Mouse (Mus musculus) megakaryocyte, embryonic 14.5 days (primary cell): ENCODE measurements around the gene Olfr1350. TPM values are rescaled to one million over a fixed set of nuclear protein-coding genes. Genes with fewer than 3 reads are reported as not detected.
"Not testable (repeated sequence)": the region's sequence is repeated elsewhere in the genome, so short reads cannot be mapped to it uniquely, and the experiment has no call there.

Experiments used
- H3K27me3 ChIP-seq: replicated peaks from 2 replicates; pipeline ENCODE3; 2012; ENCODE audit warnings: inconsistent platforms
- H3K36me3 ChIP-seq: replicated peaks from 2 replicates; pipeline ENCODE3; 2012; ENCODE audit warnings: low read length, inconsistent platforms, mixed read lengths
- H3K4me1 ChIP-seq: 2 replicates; pipeline ENCODE4 v1.6.1; 2012; ENCODE audit warnings: inconsistent platforms
- H3K4me3 ChIP-seq: replicated peaks from 2 replicates; pipeline ENCODE3; 2012; ENCODE audit warnings: moderate library complexity, mild to moderate bottlenecking, inconsistent platforms
- H3K9me3 ChIP-seq: 2 replicates; pipeline ENCODE4 v1.6.1; 2012; ENCODE audit warnings: inconsistent platforms
- FLI1 ChIP-seq: IDR thresholded peaks from 2 replicates; pipeline ENCODE4 v1.6.1; 2012; ENCODE audit warnings: low read length, inconsistent platforms, mixed read lengths
- GATA1 ChIP-seq: IDR thresholded peaks from 3 replicates; pipeline ENCODE4 v1.6.1; 2012; ENCODE audit warnings: mixed read lengths, low read length, inconsistent platforms, borderline replicate concordance
- polyA plus RNA-seq: library from polyadenylated mRNA; stranded (reverse); fragments of >175 nt; gene quantifications from 2 replicates; pipeline ENCODE4 v1.2.3, GENCODE M21; 2012; ENCODE audit warnings: low replicate concordance; ENCODE audit not compliant: insufficient read depth

Olfr1350 gene
- polyA plus RNA-seq: not detected in 2 replicates

DNA sequence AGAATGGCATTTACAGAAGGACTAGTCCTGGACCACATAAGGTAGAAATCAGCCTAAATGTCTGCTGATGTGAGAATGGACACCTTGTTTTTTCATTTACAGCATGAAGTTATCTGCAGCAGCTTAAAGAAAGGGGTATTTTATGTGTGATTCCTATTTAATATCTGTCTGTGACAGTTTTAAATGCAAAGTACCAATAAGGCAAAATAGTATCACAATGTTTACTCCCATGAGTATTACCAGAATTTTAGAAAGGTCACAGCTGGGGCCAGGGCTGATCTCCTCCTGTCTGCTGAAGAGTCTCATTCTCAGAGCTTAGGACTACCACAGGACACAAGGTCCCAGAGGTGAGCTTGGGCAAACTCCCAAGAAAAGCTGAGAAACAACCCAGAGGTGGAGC, at the start of gene Olfr1350:
Gene Olfr1350 (plus strand): TSS at position 301 of the 400 bp plus-strand sequence.
- no peak within 1 kb of the TSS for H3K4me3 ChIP-seq
- no peaks in the 10 kb centered on the region for H3K4me1 ChIP-seq
- peaks cover 29% of the 10 kb centered on the region for H3K9me3 ChIP-seq
- TF ChIP-seq GATA1 (no peak), FLI1 (no peak)
- H3K36me3 ChIP-seq: no peaks in the 10 kb centered on the region
- H3K27me3 ChIP-seq: no peaks in the 10 kb centered on the region

GRCm38 (mm10) chr7:6521666-6522065, 43.0 kb upstream of the Olfr1350 start:
- Histone ChIP-seq H3K27me3 (no peaks in the 10 kb centered on the region), H3K9me3 (peaks cover 33% of the 10 kb centered on the region), H3K36me3 (no peaks in the 10 kb centered on the region), H3K4me3 (no peak overlapping the region), H3K4me1 (no peaks in the 10 kb centered on the region)
- TF ChIP-seq FLI1 (no peak), GATA1 (no peak)

DNA sequence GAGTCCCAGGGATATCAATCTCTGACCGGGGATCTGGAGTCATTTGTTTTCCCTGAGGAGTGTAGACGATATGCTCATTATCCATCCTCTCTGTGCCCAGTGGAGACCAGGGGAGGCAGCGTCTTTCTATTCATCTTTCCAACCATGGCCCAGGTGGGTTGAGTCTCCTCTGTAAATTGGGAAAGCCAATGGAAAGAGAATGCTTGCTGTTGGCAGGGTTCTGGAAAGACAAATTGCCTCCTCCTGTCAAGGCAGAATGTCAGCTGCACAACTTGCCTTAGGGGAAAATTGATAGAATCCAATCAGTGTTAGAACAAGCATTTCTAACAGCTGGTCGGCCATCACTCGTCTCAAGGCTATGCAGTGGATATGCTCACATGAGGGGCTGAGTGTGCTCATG, 41.8 kb upstream of the Olfr1350 start, which contains the start of gene Olfr1349:
Gene Olfr1349 (minus strand): TSS at position 101 of the 400 bp plus-strand sequence.
- Histone ChIP-seq H3K27me3 (no peaks in the 10 kb centered on the region), H3K36me3 (no peaks in the 10 kb centered on the region), H3K9me3 (peaks cover 35% of the 10 kb centered on the region), H3K4me3 (no peak within 1 kb of the TSS), H3K4me1 (no peaks in the 10 kb centered on the region)
- TF ChIP-seq FLI1: no peak
- TF ChIP-seq GATA1: no peak

DNA sequence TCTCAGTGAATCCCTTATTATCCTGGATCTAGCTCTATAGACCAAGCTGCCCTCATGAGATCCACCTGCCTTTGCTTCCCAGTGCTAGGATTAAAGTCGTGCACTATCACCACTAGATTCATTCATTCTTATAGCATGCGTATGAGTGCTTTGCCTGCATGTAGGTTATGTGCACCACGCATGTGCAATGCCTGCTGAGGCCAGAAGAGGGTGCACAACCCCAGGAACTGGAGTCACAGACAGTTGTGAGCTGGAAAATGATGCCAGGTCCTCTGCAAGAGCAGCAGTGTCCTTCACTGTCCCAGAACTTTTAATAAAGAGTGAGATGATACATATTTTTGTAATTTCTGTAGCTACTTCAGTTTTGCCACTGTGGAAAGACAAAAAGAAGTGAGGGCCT, 39.6 kb upstream of the Olfr1350 start:
- no peaks in the 10 kb centered on the region for H3K36me3 ChIP-seq
- peaks cover 27% of the 10 kb centered on the region for H3K9me3 ChIP-seq
- H3K4me1 ChIP-seq: no peaks in the 10 kb centered on the region
- H3K27me3 ChIP-seq: no peaks in the 10 kb centered on the region
- no peak overlapping the region for H3K4me3 ChIP-seq
- no peak for TF ChIP-seq GATA1
- no peak for TF ChIP-seq FLI1

DNA sequence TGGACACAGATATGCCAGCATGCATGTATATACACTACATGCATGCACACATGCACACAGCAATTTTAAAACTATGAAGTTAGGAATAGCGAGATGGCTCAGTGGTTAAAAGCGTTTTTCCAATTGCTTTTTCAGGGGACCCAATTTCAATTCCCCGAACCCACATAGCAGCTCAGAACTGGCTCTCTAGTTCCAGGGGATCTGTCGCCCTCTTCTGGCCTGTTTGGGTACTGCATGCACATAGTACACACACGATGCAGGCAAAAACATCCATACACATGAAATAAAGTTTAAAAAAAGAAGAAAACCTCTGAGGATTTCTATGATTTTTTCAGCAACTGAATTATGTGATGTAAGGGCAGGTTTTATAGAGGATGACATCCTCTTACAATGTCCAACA, 38.5 kb upstream of the Olfr1350 start:
- Histone ChIP-seq H3K9me3 (peaks cover 28% of the 10 kb centered on the region), H3K4me1 (no peaks in the 10 kb centered on the region), H3K27me3 (no peaks in the 10 kb centered on the region), H3K36me3 (no peaks in the 10 kb centered on the region), H3K4me3 (no peak overlapping the region)
- TF ChIP-seq FLI1 (no peak), GATA1 (no peak)

- Histone ChIP-seq H3K4me3 (peak overlapping the region; percentile 5), H3K36me3 (no peaks in the 10 kb centered on the region), H3K4me1 (no peaks in the 10 kb centered on the region), H3K9me3 (peaks cover 20% of the 10 kb centered on the region), H3K27me3 (no peaks in the 10 kb centered on the region)
- TF ChIP-seq FLI1: no peak
- no peak for TF ChIP-seq GATA1
Measured at GRCm38 (mm10) chr7:6586096-6586759, 21.6 kb downstream of the Olfr1350 start.

GRCm38 (mm10) chr7:6588766-6589165, 24.1 kb downstream of the Olfr1350 start:
- not testable (repeated sequence) for H3K4me3 ChIP-seq, H3K4me1 ChIP-seq, H3K27me3 ChIP-seq, H3K36me3 ChIP-seq
- H3K9me3 ChIP-seq: peaks cover 20% of the 10 kb centered on the region

DNA sequence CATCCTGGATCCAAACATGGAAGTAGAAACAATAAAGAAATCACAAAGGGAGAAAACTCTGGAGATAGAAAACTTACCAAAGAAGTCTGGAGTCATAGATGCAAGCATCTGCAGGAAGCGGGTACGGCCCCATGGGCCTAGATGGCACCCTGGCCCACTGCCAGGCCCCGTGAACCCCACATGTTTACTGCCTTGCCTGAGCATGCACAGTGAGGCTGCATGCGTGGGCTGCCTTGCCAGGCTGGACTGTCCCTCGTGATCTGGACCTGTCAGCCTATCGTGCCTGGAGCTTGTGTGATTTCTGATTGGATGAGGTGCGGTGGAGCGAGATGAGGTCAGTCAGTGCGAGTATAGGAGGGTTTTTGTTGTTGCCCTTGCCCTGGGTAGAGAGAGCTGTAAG, 38.7 kb downstream of the Olfr1350 start:
- no peaks in the 10 kb centered on the region for H3K4me1 ChIP-seq
- H3K9me3 ChIP-seq: peaks cover 30% of the 10 kb centered on the region
- no peaks in the 10 kb centered on the region for H3K27me3 ChIP-seq
- TF ChIP-seq FLI1 (no peak), GATA1 (no peak)
- no peaks in the 10 kb centered on the region for H3K36me3 ChIP-seq
- no peak overlapping the region for H3K4me3 ChIP-seq

Other genes with a start within 250 kb of the Olfr1350 start
- 1.2 TPM in 1 of 2 replicates, not detected in the other for gene Zfp583, start 233.6 kb upstream of the Olfr1350 start, polyA plus RNA-seq
- gene Gm3854, start 221.1 kb upstream of the Olfr1350 start, polyA plus RNA-seq: not detected in 2 replicates
- gene Zfp78, start 201.6 kb upstream of the Olfr1350 start, polyA plus RNA-seq: not detected in 2 replicates
- 0.20 TPM in 1 of 2 replicates, not detected in the other for gene Zfp28, start 181.5 kb upstream of the Olfr1350 start, polyA plus RNA-seq
- not detected in 2 replicates for gene Smim17, start 166.1 kb upstream of the Olfr1350 start, polyA plus RNA-seq
- gene Gm20715, start 154.6 kb upstream of the Olfr1350 start, polyA plus RNA-seq: not detected in 2 replicates
- gene Olfr1344, start 126.2 kb upstream of the Olfr1350 start, polyA plus RNA-seq: not detected in 2 replicates
- 0.01 TPM in 1 of 2 replicates, not detected in the other for gene Olfr1336, start 108.7 kb upstream of the Olfr1350 start, polyA plus RNA-seq
- gene Olfr1346, start 97.7 kb upstream of the Olfr1350 start, polyA plus RNA-seq: not detected in 2 replicates
- gene Olfr5, start 77.9 kb upstream of the Olfr1350 start, polyA plus RNA-seq: not detected in 2 replicates
- gene Olfr1347, start 65.1 kb upstream of the Olfr1350 start, polyA plus RNA-seq: not detected in 2 replicates
- not detected in 2 replicates for gene Olfr1348, start 56.1 kb upstream of the Olfr1350 start, polyA plus RNA-seq
- gene Olfr1349, start 41.9 kb upstream of the Olfr1350 start, polyA plus RNA-seq: 0.07 TPM in 1 of 2 replicates, not detected in the other
- gene Zim1, start 131.6 kb downstream of the Olfr1350 start, polyA plus RNA-seq: not detected in 2 replicates
- gene Peg3, start 165.6 kb downstream of the Olfr1350 start, polyA plus RNA-seq: not detected in 2 replicates
- 0.46 TPM in 1 of 2 replicates, not detected in the other for gene Usp29, start 165.7 kb downstream of the Olfr1350 start, polyA plus RNA-seq